Mouse (Mus musculus) limb, embryonic 14.5 days (tissue): ENCODE results near the gene Slc39a13. TPM values are rescaled to one million over a fixed set of nuclear protein-coding genes. Genes with fewer than 3 reads are reported as not detected.
A peak's percentile ranks its signal among the peaks of the same experiment; 100 is the strongest.
"Not testable (repeated sequence)": the region's sequence is repeated elsewhere in the genome, so short reads cannot be mapped to it uniquely, and the experiment has no call there.

Experiments used
- ATAC-seq: fragments of 200-750 bp; cut with Nextera tagmentation; 2 replicates; pipeline ENCODE4 v1.8.0; 2017; ENCODE audit warnings: low read depth, moderate number of reproducible peaks, moderate TSS enrichment; ENCODE audit not compliant: low FRiP score
- DNase-seq: peaks from one replicate; pipeline ENCODE4 v3.0.0-alpha.2; 2015; ENCODE audit warnings: low spot score
- H3K27ac ChIP-seq: fragments of 300-500 bp; sonication (generic); replicated peaks from 2 replicates; pipeline ENCODE4 v1.5.1; 2014; ENCODE audit warnings: low read depth, mild to moderate bottlenecking, low read length, moderate library complexity, mixed read lengths
- H3K27me3 ChIP-seq: fragments of 300-500 bp; sonication (generic); 2 replicates; pipeline ENCODE4 v1.6.1; 2014; ENCODE audit warnings: low read length, mixed read lengths; ENCODE audit not compliant: control insufficient read depth, insufficient read depth
- H3K36me3 ChIP-seq: fragments of 300-500 bp; sonication (generic); 2 replicates; pipeline ENCODE4 v1.6.1; 2014; ENCODE audit warnings: mild to moderate bottlenecking, low read length, moderate library complexity, mixed read lengths; ENCODE audit not compliant: control insufficient read depth, insufficient read depth
- H3K4me1 ChIP-seq: fragments of 300-500 bp; sonication (generic); 2 replicates; pipeline ENCODE4 v1.6.1; 2014; ENCODE audit warnings: antibody characterized with exemption, low read length, mixed read lengths; ENCODE audit not compliant: control insufficient read depth, insufficient read depth
- H3K4me2 ChIP-seq: fragments of 300-500 bp; sonication (generic); replicated peaks from 2 replicates; pipeline ENCODE4 v1.6.1; 2014; ENCODE audit warnings: low read depth, mild to moderate bottlenecking, low read length, moderate library complexity; ENCODE audit not compliant: severe bottlenecking
- H3K4me3 ChIP-seq: fragments of 300-500 bp; sonication (generic); replicated peaks from 2 replicates; pipeline ENCODE4 v1.5.1; 2014; ENCODE audit warnings: low read length
- H3K9ac ChIP-seq: fragments of 300-500 bp; sonication (generic); 2 replicates; pipeline ENCODE4 v1.6.1; 2014; ENCODE audit warnings: mild to moderate bottlenecking, low read depth, low read length, moderate library complexity; ENCODE audit not compliant: severe bottlenecking
- H3K9me3 ChIP-seq: fragments of 300-500 bp; sonication (generic); 2 replicates; pipeline ENCODE4 v1.6.1; 2016; ENCODE audit warnings: low read length; ENCODE audit not compliant: control insufficient read depth
- POLR2A ChIP-seq: fragments of 200-500 bp; IDR thresholded peaks from 2 replicates; pipeline ENCODE4 v1.8.0; 2012; ENCODE audit warnings: inconsistent platforms, mild to moderate bottlenecking, moderate library complexity, borderline replicate concordance; ENCODE audit not compliant: insufficient read depth, insufficient read length; ENCODE audit errors: extremely low read depth
- WGBS: fragments of 180-500 bp; shearing (Covaris S2); extraction: QIAGEN DNeasy Blood & Tissue Kit; methylation state at CpG from one replicate; pipeline ENCODE4 v1.1.7; 2014; 5-methylcytosine and 5-hydroxymethylcytosine counted together
- polyA plus RNA-seq, 2 experiments: library from polyadenylated mRNA; depleted of rRNA in 1 of 2; stranded (reverse) in 1 of 2; unstranded in 1 of 2; fragments of >200 nt; fragmentation: Nextera tagmentation in 1 of 2; extraction: Ambion mirVana in 1 of 2; gene quantifications; 2 replicates each; pipeline versions ENCODE4 v1.2.1 to v1.2.3; 2012 to 2014

Gene Slc39a13
- polyA plus RNA-seq, 2 experiments = 63.3 to 143 TPM

DNA sequence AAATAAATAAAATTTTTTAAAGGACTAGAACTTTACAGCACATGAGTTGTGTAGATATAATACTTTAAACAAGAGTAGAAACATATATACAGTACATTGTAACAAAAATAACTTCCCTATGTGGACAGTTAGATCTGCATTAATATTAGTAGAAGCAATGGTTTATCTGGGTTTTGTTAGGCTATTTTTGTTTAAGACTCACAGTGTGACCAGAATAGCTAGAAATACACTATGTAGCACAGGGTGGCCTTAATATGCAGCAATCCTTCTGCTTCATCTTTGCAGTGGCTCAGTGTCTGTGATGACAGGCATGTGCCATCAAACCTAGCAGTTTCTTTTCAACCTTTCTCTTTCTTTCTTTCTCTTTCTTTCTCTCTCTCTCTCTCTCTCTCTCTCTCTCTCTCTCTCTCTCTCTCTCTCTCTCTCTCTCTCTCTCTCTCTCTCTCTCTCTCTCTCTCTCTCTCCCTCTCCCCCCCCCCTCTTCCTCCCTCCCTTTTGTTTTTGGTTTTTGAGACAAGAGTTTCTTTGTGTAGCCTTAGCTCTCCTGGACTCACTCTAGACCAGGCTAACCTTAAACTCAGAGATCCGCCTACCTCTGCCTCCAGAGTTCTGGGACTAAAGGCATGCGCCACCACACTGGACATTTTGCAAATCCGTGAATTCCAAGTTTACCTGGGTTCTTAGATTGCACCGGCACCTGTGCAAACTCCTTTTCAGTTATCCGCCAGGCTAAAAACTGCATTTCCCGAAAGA lies 16.9 kb downstream of the Slc39a13 start:
- Histone ChIP-seq H3K4me3 (peak overlapping the region; percentile 87), H3K4me2 (peak overlapping the region; percentile 49), H3K4me1 (peaks cover 9% of the 10 kb centered on the region), H3K9me3 (no peaks in the 10 kb centered on the region), H3K9ac (peak overlapping the region; percentile 86), H3K27me3 (no peaks in the 10 kb centered on the region), H3K27ac (no peak overlapping the region; the same call in 1 of the 2 replicates), H3K36me3 (peaks cover 34% of the 10 kb centered on the region)
- no peak for TF ChIP-seq POLR2A
- DNase-seq = no peak
- WGBS = 0% methylated on average over 6 of the region's 6 CpGs
- ATAC-seq = peak; percentile 28

- Histone ChIP-seq H3K27ac (no peak overlapping the region), H3K9me3 (no peaks in the 10 kb centered on the region), H3K4me3 (0 out of 2 replicates have a peak overlapping the region, but pooled peaks have one; percentile 87), H3K9ac (no peak overlapping the region), H3K4me1 (peaks cover 9% of the 10 kb centered on the region), H3K27me3 (no peaks in the 10 kb centered on the region), H3K4me2 (no peak overlapping the region; the same call in 1 of the 2 replicates), H3K36me3 (peaks cover 28% of the 10 kb centered on the region)
- 48% methylated on average over 2 of the region's 2 CpGs for WGBS
- no peak for TF ChIP-seq POLR2A
- ATAC-seq (no peak), DNase-seq (no peak)
These were observed 17.5 kb downstream of the Slc39a13 start for GRCm38 (mm10) chr2:91052752-91053151.

- DNase-seq = no peak
- H3K27me3 ChIP-seq = no peaks in the 10 kb centered on the region
- TF ChIP-seq POLR2A = no peak
- no peaks in the 10 kb centered on the region for H3K9me3 ChIP-seq
- no peak for ATAC-seq
- 80% methylated on average over 3 of the region's 3 CpGs for WGBS
- H3K36me3 ChIP-seq = peaks cover 20% of the 10 kb centered on the region
- H3K4me1 ChIP-seq = peaks cover 9% of the 10 kb centered on the region
- no peak overlapping the region for H3K4me3 ChIP-seq
- no peak overlapping the region for H3K4me2 ChIP-seq
- H3K9ac ChIP-seq = no peak overlapping the region
- H3K27ac ChIP-seq = no peak overlapping the region
These were observed 18.3 kb downstream of the Slc39a13 start for GRCm38 (mm10) chr2:91051917-91052316.

- H3K4me2 ChIP-seq = no peak overlapping the region
- ATAC-seq = no peak
- no peaks in the 10 kb centered on the region for H3K27me3 ChIP-seq
- no peaks in the 10 kb centered on the region for H3K9me3 ChIP-seq
- 31% methylated on average over 9 of the region's 9 CpGs for WGBS
- no peak overlapping the region for H3K4me3 ChIP-seq
- DNase-seq = no peak
- no peak for TF ChIP-seq POLR2A
- no peak overlapping the region for H3K27ac ChIP-seq
- no peaks in the 10 kb centered on the region; the same call in 1 of the 2 replicates for H3K36me3 ChIP-seq
- H3K9ac ChIP-seq = no peak overlapping the region
- H3K4me1 ChIP-seq = no peaks in the 10 kb centered on the region
These were observed 22.9 kb downstream of the Slc39a13 start for GRCm38 (mm10) chr2:91047359-91047758.

- not testable (repeated sequence) for DNase-seq, H3K27ac ChIP-seq, H3K27me3 ChIP-seq, H3K9ac ChIP-seq, H3K4me3 ChIP-seq, H3K4me2 ChIP-seq, H3K9me3 ChIP-seq, H3K4me1 ChIP-seq, H3K36me3 ChIP-seq, ATAC-seq
- 76% methylated on average over 1 of the region's 1 CpGs for WGBS
These were observed 24.4 kb downstream of the Slc39a13 start for GRCm38 (mm10) chr2:91045805-91046204.

DNA sequence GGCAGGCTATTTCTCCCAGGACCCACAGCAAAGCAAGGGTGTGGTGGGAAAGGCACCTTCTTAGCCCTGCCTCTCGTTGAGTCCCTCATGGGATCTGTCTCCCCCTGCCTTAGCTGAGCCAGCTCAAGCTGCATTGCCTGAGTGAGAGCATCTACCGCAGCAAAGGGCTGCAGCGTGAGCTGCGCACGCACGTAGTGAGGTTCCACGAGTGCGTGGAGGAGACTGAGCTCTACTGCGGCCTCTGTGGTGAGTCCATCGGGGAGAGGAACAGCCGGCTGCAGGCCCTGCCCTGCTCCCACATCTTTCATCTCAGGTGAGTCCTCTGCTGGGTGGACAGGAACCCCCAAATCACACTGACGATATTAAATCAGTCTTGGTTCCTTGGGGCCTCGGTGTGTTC lies 25.5 kb downstream of the Slc39a13 start:
- DNase-seq (no peak), ATAC-seq (no peak)
- Histone ChIP-seq H3K4me3 (no peak overlapping the region), H3K4me2 (no peak overlapping the region), H3K36me3 (no peaks in the 10 kb centered on the region), H3K9me3 (no peaks in the 10 kb centered on the region), H3K9ac (no peak overlapping the region), H3K27ac (no peak overlapping the region), H3K27me3 (no peaks in the 10 kb centered on the region), H3K4me1 (no peaks in the 10 kb centered on the region)
- WGBS = 79% methylated on average over 13 of the region's 13 CpGs
- TF ChIP-seq POLR2A = no peak
